Mouse (Mus musculus) adrenal gland, postnatal 10 days (tissue): ENCODE measurements around the gene Zfp825. TPM values are rescaled to one million over a fixed set of nuclear protein-coding genes. Genes with fewer than 3 reads are reported as not detected.
"Not testable (repeated sequence)": the region's sequence is repeated elsewhere in the genome, so short reads cannot be mapped to it uniquely, and the experiment has no call there.

Experiments used
- DNase-seq: peaks from one replicate; pipeline ENCODE4 v3.0.0; 2021; ENCODE audit warnings: mixed read lengths
- long read RNA-seq, 2 experiments: library from polyadenylated mRNA; stranded (forward); transcript quantifications; one replicate each; pipeline ENCODE4 v2.0.0; 2021
- total RNA-seq, 2 experiments: library from RNA; stranded (reverse); gene quantifications; 2 replicates each; pipeline ENCODE4 v1.2.3; 2021

Zfp825 gene
- total RNA-seq, result 10 to 100 TPM; 10.8 to 11.4 TPM
- long read RNA-seq, experiment 1, transcript Zfp825-203 (5 exons, 1,549 nt), result major isoform, 6 of 9 reads
- long read RNA-seq, experiment 1, partial matches to known transcripts, result 1 of 9 reads
- long read RNA-seq, experiment 1, other reads (novel, unspliced or antisense), result 2 of 9 reads
- long read RNA-seq, experiment 2, partial matches to known transcripts, result 0 of 5 reads
- long read RNA-seq, experiment 2, other reads (novel, unspliced or antisense), result 2 of 5 reads

GRCm38 (mm10) chr13:74493911-74494679 lies at the start of gene Zfp825:
TSS of gene Zfp825 (minus strand) at chr13:74493992.
- peak; percentile 83 for DNase-seq

- not testable (repeated sequence) for DNase-seq
These were observed 41.6 kb upstream of the Zfp825 start for GRCm38 (mm10) chr13:74535418-74535817.

- peak; percentile 73 for DNase-seq
These were observed 41.1 kb upstream of the Zfp825 start for GRCm38 (mm10) chr13:74534864-74535263.

- DNase-seq, result peak; percentile 59
These were observed 40.3 kb upstream of the Zfp825 start for GRCm38 (mm10) chr13:74534096-74534495.

- DNase-seq, result not testable (repeated sequence)
These were observed 37.5 kb upstream of the Zfp825 start for GRCm38 (mm10) chr13:74531251-74531650.

GRCm38 (mm10) chr13:74529372-74529715 lies 35.6 kb upstream of the Zfp825 start:
- DNase-seq, result not testable (repeated sequence)

- not testable (repeated sequence) for DNase-seq
These were observed 35.0 kb upstream of the Zfp825 start for GRCm38 (mm10) chr13:74528519-74529371.

GRCm38 (mm10) chr13:74522481-74523237 lies 28.9 kb upstream of the Zfp825 start:
- DNase-seq, result peak; percentile 88

GRCm38 (mm10) chr13:74522141-74522480 lies 28.3 kb upstream of the Zfp825 start:
- not testable (repeated sequence) for DNase-seq

GRCm38 (mm10) chr13:74507981-74508380 lies 14.2 kb upstream of the Zfp825 start:
- not testable (repeated sequence) for DNase-seq

GRCm38 (mm10) chr13:74502851-74503250 lies 9.1 kb upstream of the Zfp825 start:
- not testable (repeated sequence) for DNase-seq

- not testable (repeated sequence) for DNase-seq
These were observed 5.9 kb upstream of the Zfp825 start for GRCm38 (mm10) chr13:74499696-74500095.

- not testable (repeated sequence) for DNase-seq
These were observed 9.5 kb downstream of the Zfp825 start for GRCm38 (mm10) chr13:74484326-74484725.

GRCm38 (mm10) chr13:74471468-74471867 lies 22.3 kb downstream of the Zfp825 start:
- DNase-seq, result not testable (repeated sequence)

- peak; percentile 86 for DNase-seq
These were observed 30.9 kb downstream of the Zfp825 start for GRCm38 (mm10) chr13:74462699-74463385.

- DNase-seq, result peak; percentile 6
These were observed 31.5 kb downstream of the Zfp825 start for GRCm38 (mm10) chr13:74462318-74462698.

- no peak for DNase-seq
These were observed 53.9 kb downstream of the Zfp825 start for GRCm38 (mm10) chr13:74439895-74440294.
